Mouse (Mus musculus): ENCODE data around the gene Rapgef3.

GRCm38 (mm10) chr15:97712546-97712945 is 55.2 kb downstream of the Rapgef3 start:
- TF ChIP-seq SMC3 (IDR thresholded peaks at IDR 0.05; ENCODE audit: low read depth, low read length) (no peak), CTCF (conservative IDR thresholded peaks at IDR 0.05 in 1 of 2, IDR thresholded peaks at IDR 0.05 in 1 of 2; ENCODE audit: low read depth in 2 of 2, low read length in 2 of 2) (no peak), EP300 (IDR thresholded peaks at IDR 0.05; ENCODE audit: low read length) (no peak), TBP (conservative IDR thresholded peaks at IDR 0.05; ENCODE audit: low read depth, low read length) (no peak), MAFK (IDR thresholded peaks at IDR 0.05; ENCODE audit: insufficient replicate concordance, low read length) (no peak), POLR2A (IDR thresholded peaks at IDR 0.05; ENCODE audit: low read depth, low read length) (no peak), ELF1 (IDR thresholded peaks at IDR 0.05; ENCODE audit: low read depth, low read length) (no peak), MEF2A (IDR thresholded peaks at IDR 0.05; ENCODE audit: borderline replicate concordance, low read depth, low read length) (no peak), ZKSCAN1 (IDR thresholded peaks at IDR 0.05; ENCODE audit: borderline replicate concordance, low read depth, low read length) (no peak), ZC3H11A (IDR thresholded peaks at IDR 0.05; ENCODE audit: low read depth, low read length) (no peak), RAD21 (IDR thresholded peaks at IDR 0.05; ENCODE audit: low read depth, low read length) (no peak), TCF12 (IDR thresholded peaks at IDR 0.05; ENCODE audit: low read depth, low read length) (no peak)
